Mouse (Mus musculus) thymus, postnatal 0 days (tissue): ENCODE measurements around the gene Mageb2. TPM values are rescaled to one million over a fixed set of nuclear protein-coding genes. Genes with fewer than 3 reads are reported as not detected.
"Not testable (repeated sequence)": the region's sequence is repeated elsewhere in the genome, so short reads cannot be mapped to it uniquely, and the experiment has no call there.

ENCODE experiments used
- DNase-seq: peaks from one replicate; pipeline ENCODE4 v3.0.0-alpha.2; 2015; ENCODE audit warnings: low spot score
- polyA plus RNA-seq: library from polyadenylated mRNA; unstranded; fragments of >200 nt; fragmentation: Nextera tagmentation; extraction: Ambion mirVana; gene quantifications from 2 replicates; pipeline ENCODE4 v1.2.1, GENCODE M21; 2015

Gene Mageb2
- polyA plus RNA-seq, result not detected in 2 replicates

DNA sequence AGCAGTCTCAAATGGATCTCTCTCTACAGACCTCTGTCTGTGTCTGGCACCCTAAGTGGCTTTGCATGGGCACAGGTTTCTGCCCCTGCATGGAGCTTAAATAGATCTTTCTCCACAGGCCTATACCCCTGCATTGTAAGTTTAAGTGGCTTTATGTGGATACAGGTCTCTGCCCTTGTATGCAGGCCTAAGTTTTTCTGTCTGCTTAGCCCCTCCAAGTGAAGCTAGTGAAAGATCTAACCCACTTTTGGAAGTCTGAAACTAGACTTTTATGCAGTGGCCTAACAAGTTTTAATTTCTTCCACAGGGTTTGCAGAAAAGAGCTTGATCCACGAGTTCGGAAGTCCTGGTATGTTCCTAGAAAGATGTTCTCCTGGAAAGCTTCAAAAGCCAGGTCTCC, at the start of gene Mageb2:
Gene Mageb2 (plus strand): TSS at position 301 of the 400 bp plus-strand sequence.
- DNase-seq, result not testable (repeated sequence)

DNA sequence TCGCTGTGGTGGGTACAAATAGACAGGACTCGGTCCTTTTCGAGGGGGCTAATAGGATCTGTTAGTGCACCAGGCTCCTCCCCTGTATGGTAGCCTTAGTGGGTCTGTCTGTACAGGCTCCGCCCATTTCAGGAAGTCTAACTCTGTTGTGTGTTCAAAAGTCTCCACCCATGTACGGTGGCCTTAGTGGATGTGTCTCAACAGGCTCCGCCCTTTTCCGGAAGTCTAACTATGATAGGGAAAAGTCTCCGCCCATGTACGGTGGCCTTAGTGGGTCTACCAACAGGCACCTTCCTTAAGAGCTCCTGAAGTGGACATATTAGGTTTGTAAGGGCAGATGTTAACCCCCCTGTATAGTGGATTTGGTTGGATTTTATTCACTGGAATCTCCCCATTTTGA, 18.2 kb upstream of the Mageb2 start:
- DNase-seq, result not testable (repeated sequence)

Other genes starting within 250 kb of the Mageb2 start
- not detected in 2 replicates for gene Gm5072, start 60.8 kb downstream of the Mageb2 start, polyA plus RNA-seq
- gene Gm8914, start 148.4 kb downstream of the Mageb2 start, polyA plus RNA-seq, result not detected in 2 replicates
- gene 1700084M14Rik, start 244.2 kb downstream of the Mageb2 start, polyA plus RNA-seq, result not detected in 2 replicates